10 mouse cellular contexts compared by ENCODE assay signal in the genomic region with DNA sequence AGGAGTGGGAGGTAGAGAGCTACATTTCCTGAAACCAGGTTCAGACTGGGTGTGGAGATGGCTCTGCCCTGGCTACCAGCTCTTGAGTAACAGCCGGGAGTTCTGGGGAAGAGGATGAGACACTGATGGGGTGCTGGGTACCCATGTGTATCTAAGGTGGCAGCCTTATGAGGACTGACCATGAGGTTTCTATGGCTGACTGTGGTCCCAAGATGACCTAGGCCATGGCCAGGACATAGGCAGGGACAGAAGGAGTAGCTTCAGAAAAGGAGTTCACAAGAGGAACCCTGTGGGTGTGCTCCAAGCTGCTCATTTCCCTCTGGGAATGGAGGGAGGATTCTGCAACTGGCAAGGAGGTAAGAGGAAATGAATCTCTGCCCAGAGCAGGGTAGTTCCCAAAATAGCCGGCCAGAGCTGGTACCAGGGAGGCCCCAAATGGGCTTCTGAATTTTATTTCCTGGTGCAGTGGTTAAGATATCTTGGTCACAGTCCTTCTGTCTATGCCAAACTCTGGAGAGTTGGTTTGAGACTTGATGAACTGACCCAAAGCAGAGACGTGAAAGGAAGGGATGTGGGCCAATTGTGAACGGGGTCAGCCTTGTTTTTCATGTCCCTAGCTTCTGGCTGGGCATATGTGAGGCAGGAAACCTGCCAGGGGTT. TPM values are rescaled to one million over a fixed set of nuclear protein-coding genes. Genes with fewer than 3 reads are reported as not detected.
A peak's percentile ranks its signal among the peaks of the same experiment; 100 is the strongest.
DNase-seq lines count a peak whose midpoint lies in the region; ATAC-seq and TF ChIP-seq lines count a peak whose summit lies in the region.
"Had no signal": no experiment of that assay in that cellular context is flagged by ENCODE, and none has a peak within 500 bp of the region (broad histone marks: within the 10 kb centered on the region; RNA-seq: fewer than 3 reads in every experiment).

No protein-coding gene starts in this region.

- in situ Hi-C loops in CH12.LX (cut with MboI; ENCODE audit: low pct_ligation_motif_present, low pct_unique_long_range_greater_than_20kb, low sequenced_read_pairs), result no loop called here

- dilution Hi-C loops in CH12.LX (cut with MboI; ENCODE audit: extremely low pct_ligation_motif_present, extremely low pct_unique_long_range_greater_than_20kb, low sequenced_read_pairs), result no loop called here

- H3K36me3 ChIP-seq in CH12.LX (replicated peaks in 1 of 2; ENCODE audit: control insufficient read depth in 1 of 2, insufficient read depth in 1 of 2, low read length in 1 of 2), result no peaks in the 10 kb centered on the region
- no peaks in the 10 kb centered on the region for H3K36me3 ChIP-seq in limb, embryonic 10.5 days
- no peaks in the 10 kb centered on the region for H3K36me3 ChIP-seq in forebrain, embryonic 14.5 days (ENCODE audit: control insufficient read depth, insufficient read depth, low read length)

- no peak overlapping the region for H3K4me3 ChIP-seq in CH12.LX (replicated peaks in 1 of 3; ENCODE audit: low read depth in 2 of 3, low read length in 2 of 3, poor library complexity in 1 of 3)
- no peak overlapping the region for H3K4me3 ChIP-seq in embryonic fibroblast, embryonic 13.5 days (ENCODE audit: insufficient read depth, low read length)
- no peak overlapping the region for H3K4me3 ChIP-seq in limb, embryonic 10.5 days
- no peak overlapping the region for H3K4me3 ChIP-seq in forebrain, embryonic 14.5 days (ENCODE audit: low read depth, low read length)

- no peaks in the 10 kb centered on the region for H3K27me3 ChIP-seq in CH12.LX (replicated peaks)
- no peaks in the 10 kb centered on the region for H3K27me3 ChIP-seq in limb, embryonic 10.5 days (ENCODE audit: low read depth, poor library complexity, severe bottlenecking)
- no peaks in the 10 kb centered on the region for H3K27me3 ChIP-seq in forebrain, embryonic 14.5 days (replicated peaks; ENCODE audit: control insufficient read depth, insufficient read depth, low read length)

- no peak for TF ChIP-seq RAD21 in CH12.LX (IDR thresholded peaks at IDR 0.05; ENCODE audit: low read depth, low read length)

- 0 out of 2 replicates have a peak overlapping the region, but pooled peaks have one; percentile 99 for H3K4me2 ChIP-seq in CH12.LX (ENCODE audit: insufficient read depth, low read depth, poor library complexity, severe bottlenecking)
- no peak overlapping the region for H3K4me2 ChIP-seq in forebrain, embryonic 14.5 days (ENCODE audit: low read length)

- TF ChIP-seq POLR2A in CH12.LX (IDR thresholded peaks at IDR 0.05; ENCODE audit: low read depth, low read length), result no peak
- TF ChIP-seq POLR2A in embryonic fibroblast, embryonic 13.5 days (IDR thresholded peaks at IDR 0.05; ENCODE audit: low read depth, low read length), result no peak

- H3K9ac ChIP-seq in CH12.LX (ENCODE audit: insufficient read depth, low read depth), result 0 out of 2 replicates have a peak overlapping the region, but pooled peaks have one; percentile 27
- H3K9ac ChIP-seq in forebrain, embryonic 14.5 days (ENCODE audit: low read length), result no peak overlapping the region

- 77% methylated on average over 4 of the region's 4 CpGs for WGBS in limb, embryonic 10.5 days
- 81% methylated on average over 4 of the region's 4 CpGs for WGBS in forebrain, embryonic 14.5 days

- DNase-seq in kidney, adult 9 months, result peak; percentile 38
- DNase-seq in kidney, adult 18-20 months, result no peak
- no peak for DNase-seq in CH12.LX (ENCODE audit: extremely low read depth)
- DNase-seq in limb, embryonic 10.5 days (ENCODE audit: low spot score), result no peak
- no peak for DNase-seq in thymus, postnatal 25 days
- no peak for DNase-seq in forebrain, embryonic 14.5 days (ENCODE audit: low spot score)
- DNase-seq: kidney, postnatal 10 days had no signal

- no peaks in the 10 kb centered on the region for H3K9me3 ChIP-seq in CH12.LX (replicated peaks; ENCODE audit: low read length)
- H3K9me3 ChIP-seq in limb, embryonic 10.5 days (replicated peaks), result no peaks in the 10 kb centered on the region
- H3K9me3 ChIP-seq in forebrain, embryonic 14.5 days (replicated peaks; ENCODE audit: control insufficient read depth, low read length), result no peaks in the 10 kb centered on the region

- no peaks in the 10 kb centered on the region for H3K79me2 ChIP-seq in CH12.LX (replicated peaks; ENCODE audit: control insufficient read depth, extremely low read depth, insufficient read depth, poor library complexity, severe bottlenecking)

- ATAC-seq in forebrain, embryonic 14.5 days, result no peak
- no peak for ATAC-seq in megakaryocyte-erythroid progenitor cell, adult 5-6 weeks (replicated peaks; ENCODE audit: low FRiP score, low TSS enrichment, poor library complexity, severe bottlenecking)

- no peak for TF ChIP-seq EP300 in CH12.LX (IDR thresholded peaks at IDR 0.05; ENCODE audit: low read length)

- no peak for TF ChIP-seq CTCF in CH12.LX (conservative IDR thresholded peaks at IDR 0.05 in 1 of 2, IDR thresholded peaks at IDR 0.05 in 1 of 2; ENCODE audit: low read depth in 2 of 2, low read length in 2 of 2)
- TF ChIP-seq CTCF in embryonic fibroblast, embryonic 13.5 days (IDR thresholded peaks at IDR 0.05; ENCODE audit: borderline replicate concordance, insufficient read depth, low read length), result no peak

- no peak overlapping the region for H3K27ac ChIP-seq in CH12.LX (ENCODE audit: insufficient read depth, low read depth)
- peak overlapping the region; percentile 7; the same call in 1 of the 2 replicates for H3K27ac ChIP-seq in embryonic fibroblast, embryonic 13.5 days (ENCODE audit: insufficient read depth, low read length)
- H3K27ac ChIP-seq in limb, embryonic 10.5 days, result peak overlapping the region; percentile 61
- no peak overlapping the region for H3K27ac ChIP-seq in forebrain, embryonic 14.5 days (ENCODE audit: low read depth, low read length)

- H3K4me1 ChIP-seq in CH12.LX (ENCODE audit: control insufficient read depth in 1 of 2, insufficient read depth in 2 of 2), result peaks cover 13 to 47% of the 10 kb centered on the region in 2 experiments
- H3K4me1 ChIP-seq in embryonic fibroblast, embryonic 13.5 days (ENCODE audit: control insufficient read depth, insufficient read depth, low read length), result no peaks in the 10 kb centered on the region
- peaks cover 49% of the 10 kb centered on the region for H3K4me1 ChIP-seq in limb, embryonic 10.5 days
- peaks cover 9% of the 10 kb centered on the region for H3K4me1 ChIP-seq in forebrain, embryonic 14.5 days (ENCODE audit: control insufficient read depth, insufficient read depth, low read length)

RNA-seq across cellular contexts. Expression of a gene that starts 1.6 kb away (rescaled TPM):
- 4.5 and 5.1 TPM in 2 replicates for total RNA-seq in CH12.LX (2012; rRNA removed)
- total RNA-seq in CH12.LX (2014; rRNA removed), result 5.9 and 6.5 TPM in 2 replicates
- polyA plus RNA-seq in CH12.LX (2012; ENCODE audit: insufficient read length, low read depth), result 6.0 and 6.7 TPM in 2 replicates
- 6.0 and 7.1 TPM in 2 replicates for polyA plus RNA-seq in embryonic fibroblast, embryonic 13.5 days (2011; ENCODE audit: insufficient read length, low read depth, missing spikeins)
- 12.5 and 14.6 TPM in 2 replicates for polyA plus RNA-seq in limb, embryonic 10.5 days (2016; fragmentation: Nextera tagmentation; extraction: Ambion mirVana)
- polyA plus RNA-seq in forebrain, embryonic 14.5 days (2014; fragmentation: Nextera tagmentation; extraction: Ambion mirVana), result 16.0 and 20.8 TPM in 2 replicates
- total RNA-seq in megakaryocyte-erythroid progenitor cell, adult 5-6 weeks (2014; fragmentation: Nextera tagmentation), result 6.2 and 22.7 TPM in 2 replicates
- total RNA-seq in megakaryocyte-erythroid progenitor cell, adult 5-6 weeks (2017), result 4.8 and 11.5 TPM in 2 replicates

RNA-seq across cellular contexts. Expression of a gene that starts 4.1 kb away (rescaled TPM):
- not detected in 2 replicates for total RNA-seq in CH12.LX (2012; rRNA removed)
- not detected in 2 replicates for total RNA-seq in CH12.LX (2014; rRNA removed)
- polyA plus RNA-seq in CH12.LX (2012; ENCODE audit: insufficient read length, low read depth), result 0.40 and 0.49 TPM in 2 replicates
- 1.7 and 1.9 TPM in 2 replicates for polyA plus RNA-seq in embryonic fibroblast, embryonic 13.5 days (2011; ENCODE audit: insufficient read length, low read depth, missing spikeins)
- polyA plus RNA-seq in limb, embryonic 10.5 days (2016; fragmentation: Nextera tagmentation; extraction: Ambion mirVana), result not detected in 2 replicates
- 0.15 and 0.25 TPM in 2 replicates for polyA plus RNA-seq in forebrain, embryonic 14.5 days (2014; fragmentation: Nextera tagmentation; extraction: Ambion mirVana)
- total RNA-seq in megakaryocyte-erythroid progenitor cell, adult 5-6 weeks (2014; fragmentation: Nextera tagmentation), result 1.2 TPM in 1 of 2 replicates, not detected in the other
- total RNA-seq in megakaryocyte-erythroid progenitor cell, adult 5-6 weeks (2017), result not detected in 2 replicates
- polyA plus RNA-seq: liver, embryonic 16.5 days had no signal

RNA-seq across cellular contexts. Expression of a gene that starts 36.5 kb away (rescaled TPM):
- total RNA-seq in CH12.LX (2012; rRNA removed) (0.98 and 1.1 TPM in 2 replicates), CH12.LX (2014; rRNA removed) (0.31 and 0.86 TPM in 2 replicates)
- 2.0 and 3.0 TPM in 2 replicates for polyA plus RNA-seq in CH12.LX (2012; ENCODE audit: insufficient read length, low read depth)
- polyA plus RNA-seq in embryonic fibroblast, embryonic 13.5 days (2011; ENCODE audit: insufficient read length, low read depth, missing spikeins), result 48.8 and 70.7 TPM in 2 replicates
- polyA plus RNA-seq in limb, embryonic 10.5 days (2016; fragmentation: Nextera tagmentation; extraction: Ambion mirVana), result 1.7 and 3.1 TPM in 2 replicates
- 1.1 and 1.2 TPM in 2 replicates for polyA plus RNA-seq in forebrain, embryonic 14.5 days (2014; fragmentation: Nextera tagmentation; extraction: Ambion mirVana)
- 0.45 TPM in 1 of 2 replicates, not detected in the other for total RNA-seq in megakaryocyte-erythroid progenitor cell, adult 5-6 weeks (2014; fragmentation: Nextera tagmentation)
- 0.42 TPM in 1 of 2 replicates, not detected in the other for total RNA-seq in megakaryocyte-erythroid progenitor cell, adult 5-6 weeks (2017)

RNA-seq across cellular contexts. Expression of a gene that starts 48.4 kb away (rescaled TPM):
- total RNA-seq in CH12.LX (2012; rRNA removed), result 134 and 153 TPM in 2 replicates
- total RNA-seq in CH12.LX (2014; rRNA removed), result 156 and 170 TPM in 2 replicates
- 121 and 166 TPM in 2 replicates for polyA plus RNA-seq in CH12.LX (2012; ENCODE audit: insufficient read length, low read depth)
- 230 and 252 TPM in 2 replicates for polyA plus RNA-seq in embryonic fibroblast, embryonic 13.5 days (2011; ENCODE audit: insufficient read length, low read depth, missing spikeins)
- polyA plus RNA-seq in limb, embryonic 10.5 days (2016; fragmentation: Nextera tagmentation; extraction: Ambion mirVana), result 36.1 and 44.4 TPM in 2 replicates
- polyA plus RNA-seq in forebrain, embryonic 14.5 days (2014; fragmentation: Nextera tagmentation; extraction: Ambion mirVana), result 40.8 and 48.9 TPM in 2 replicates
- total RNA-seq in megakaryocyte-erythroid progenitor cell, adult 5-6 weeks (2014; fragmentation: Nextera tagmentation), result 52.0 and 52.8 TPM in 2 replicates
- total RNA-seq in megakaryocyte-erythroid progenitor cell, adult 5-6 weeks (2017), result 37.6 and 74.5 TPM in 2 replicates

RNA-seq across cellular contexts. Expression of a gene that starts 53.5 kb away (rescaled TPM):
- total RNA-seq in CH12.LX (2012; rRNA removed) (327 and 351 TPM in 2 replicates), CH12.LX (2014; rRNA removed) (301 and 326 TPM in 2 replicates)
- 293 and 301 TPM in 2 replicates for polyA plus RNA-seq in CH12.LX (2012; ENCODE audit: insufficient read length, low read depth)
- polyA plus RNA-seq in embryonic fibroblast, embryonic 13.5 days (2011; ENCODE audit: insufficient read length, low read depth, missing spikeins), result 165 and 176 TPM in 2 replicates
- 561 and 562 TPM in 2 replicates for polyA plus RNA-seq in limb, embryonic 10.5 days (2016; fragmentation: Nextera tagmentation; extraction: Ambion mirVana)
- 453 TPM in 2 replicates for polyA plus RNA-seq in forebrain, embryonic 14.5 days (2014; fragmentation: Nextera tagmentation; extraction: Ambion mirVana)
- 281 and 361 TPM in 2 replicates for total RNA-seq in megakaryocyte-erythroid progenitor cell, adult 5-6 weeks (2014; fragmentation: Nextera tagmentation)
- 283 and 345 TPM in 2 replicates for total RNA-seq in megakaryocyte-erythroid progenitor cell, adult 5-6 weeks (2017)

Comparison
In these comparisons a context has a peak if more than half of its experiments do, and no peak if none do; other contexts are left out.
1. H3K27ac ChIP-seq: peak in embryonic fibroblast, embryonic 13.5 days (single experiment) and limb, embryonic 10.5 days (single experiment); none in CH12.LX (single experiment) and forebrain, embryonic 14.5 days (single experiment).
2. RNA of a gene that starts 36.5 kb away (polyA plus RNA-seq): 48.8 to 70.7 TPM in embryonic fibroblast, embryonic 13.5 days; 1.7 to 3.1 TPM in limb, embryonic 10.5 days, 2.0 to 3.0 TPM in CH12.LX and 1.1 to 1.2 TPM in forebrain, embryonic 14.5 days; every median in the first group is over 10 times any median in the second.